Mouse (Mus musculus): Measurements from ENCODE around the gene Eif2d. TPM values are rescaled to one million over a fixed set of nuclear protein-coding genes. Genes with fewer than 3 reads are reported as not detected.

The Eif2d gene
- total RNA-seq, 2 experiments from 2014 or later = 38.8 to 39.2 TPM

DNA sequence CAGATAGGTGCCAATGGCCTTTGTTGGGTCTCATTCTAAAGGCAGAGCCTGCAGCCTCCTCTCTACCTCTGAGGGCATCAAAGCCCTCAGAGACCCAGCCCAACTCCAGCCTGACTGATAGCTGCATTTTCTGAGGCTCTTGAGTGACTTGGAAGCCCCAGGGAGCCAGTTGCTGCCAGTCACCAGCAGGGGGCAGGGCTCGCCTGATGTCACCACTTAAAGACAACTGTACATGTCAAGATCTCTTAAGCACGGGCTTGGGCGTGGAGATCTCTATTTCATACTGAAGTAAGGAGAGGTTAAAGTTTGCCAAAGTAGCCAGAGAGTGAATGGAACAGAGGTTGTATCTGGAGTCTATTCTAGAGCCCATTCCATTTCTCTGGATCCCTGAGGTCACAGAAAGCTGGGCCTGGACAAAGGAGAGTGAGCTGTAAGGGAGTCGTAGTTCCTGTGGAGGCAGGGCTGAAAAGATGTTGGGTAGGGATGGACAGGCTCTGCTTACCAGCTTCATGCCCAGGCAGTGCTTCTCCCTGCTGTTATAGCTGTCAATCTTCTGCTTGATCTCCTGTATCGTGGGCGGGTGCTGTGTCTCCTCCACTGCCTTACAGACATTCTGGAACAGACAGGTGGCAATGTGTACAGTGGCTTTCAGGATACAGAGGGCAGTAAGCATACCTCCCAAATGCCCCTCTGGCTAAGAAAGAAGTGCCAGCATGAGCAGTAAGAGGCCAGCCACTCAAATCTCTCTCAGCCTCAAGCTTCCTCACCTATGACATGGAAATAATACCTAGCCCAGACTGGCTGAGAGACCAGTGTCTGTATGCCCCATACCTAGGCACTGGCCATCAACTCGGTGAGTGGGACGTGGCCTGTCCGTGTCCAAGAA is 28.9 kb downstream of the Eif2d start:
- peak; percentile 78 to 88 for DNase-seq (ENCODE audit: low spot score in 2 of 2)

DNA sequence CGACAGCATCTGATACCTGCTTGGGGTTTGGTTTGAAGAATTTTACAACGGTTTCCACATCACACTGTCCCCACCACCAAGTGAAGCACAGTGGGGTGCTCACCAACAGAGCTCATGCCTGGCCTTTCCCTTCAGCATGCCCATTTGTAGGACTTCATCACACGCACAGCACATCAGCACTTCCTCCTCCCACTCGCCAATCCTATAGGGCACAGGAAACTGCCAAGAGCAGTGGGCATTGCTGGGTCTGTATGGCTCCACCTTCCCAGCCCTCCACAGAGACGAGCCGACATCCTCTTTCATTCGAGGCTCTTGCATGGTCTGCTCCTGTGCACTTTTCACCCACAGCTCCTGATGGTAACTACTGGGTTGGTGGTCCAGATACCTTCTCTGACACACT is 30.2 kb downstream of the Eif2d start:
- no peak for DNase-seq (ENCODE audit: low spot score in 2 of 2)

DNA sequence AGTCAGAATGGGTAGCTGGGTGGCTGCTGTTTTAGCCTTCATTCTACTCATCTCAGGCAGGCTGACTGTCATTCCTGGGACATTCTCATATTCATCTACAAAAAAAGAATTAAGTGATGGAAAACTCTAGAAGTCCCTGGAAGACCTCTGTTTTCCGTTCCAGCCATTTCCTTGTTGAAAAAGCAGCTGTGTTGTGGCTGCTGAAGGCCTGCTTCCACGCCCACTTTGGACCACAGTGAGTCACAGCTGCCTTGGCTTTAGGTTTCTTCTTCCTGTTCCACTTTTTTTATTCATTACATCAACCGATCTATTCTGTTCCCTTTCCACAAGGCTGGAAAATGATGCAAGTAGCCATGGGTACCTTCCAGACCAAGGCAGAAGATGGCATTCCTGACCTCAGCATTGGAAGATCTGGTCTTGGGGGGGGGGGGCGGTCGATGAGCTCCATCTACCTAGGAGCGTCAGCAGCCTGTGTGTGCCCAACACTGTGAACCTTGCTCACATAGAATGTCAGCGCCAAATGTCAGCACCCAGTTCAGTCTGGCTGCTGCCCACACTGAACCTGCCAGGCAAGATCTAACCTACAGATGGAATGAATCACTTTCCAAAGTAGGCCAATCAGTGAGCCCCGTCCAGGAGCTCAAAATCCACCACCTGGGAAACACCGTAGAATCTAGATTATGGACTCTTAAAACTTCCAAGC is 31.4 kb downstream of the Eif2d start:
- no peak for DNase-seq (ENCODE audit: low spot score in 2 of 2)

DNA sequence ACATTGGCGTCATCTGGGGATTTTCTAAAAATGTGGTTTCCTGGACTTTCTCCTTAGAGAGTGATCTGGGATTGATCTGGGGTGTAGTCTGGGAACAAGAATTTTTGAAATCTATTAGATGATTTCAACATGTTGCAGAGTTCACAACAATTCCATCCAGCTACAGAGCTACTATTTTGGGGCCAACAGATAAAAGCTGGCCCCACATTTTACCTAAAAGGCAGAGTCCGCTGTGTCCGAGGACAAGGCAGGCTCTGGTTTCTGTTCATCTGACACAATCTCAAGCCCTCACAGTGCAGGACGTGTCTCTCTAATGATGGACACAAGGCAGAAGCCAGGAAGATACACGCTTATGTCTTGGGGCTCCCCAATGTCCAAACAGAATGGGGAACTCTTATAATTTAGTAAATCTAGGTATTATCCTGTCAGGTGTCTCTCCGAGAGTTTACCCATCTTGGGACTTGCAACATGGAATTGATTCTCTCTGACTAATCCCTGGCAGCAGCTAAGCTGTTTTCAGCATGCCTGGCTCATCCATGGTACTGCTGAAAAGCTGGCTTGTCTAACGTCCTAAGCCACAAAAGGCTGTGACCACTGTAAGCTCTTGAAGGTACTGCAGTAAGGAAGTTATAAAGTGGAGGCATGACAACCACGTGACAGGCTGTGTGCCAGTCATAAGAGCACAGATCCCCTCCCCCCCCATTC is 32.1 kb downstream of the Eif2d start:
- no peak for DNase-seq (ENCODE audit: low spot score in 2 of 2)

DNA sequence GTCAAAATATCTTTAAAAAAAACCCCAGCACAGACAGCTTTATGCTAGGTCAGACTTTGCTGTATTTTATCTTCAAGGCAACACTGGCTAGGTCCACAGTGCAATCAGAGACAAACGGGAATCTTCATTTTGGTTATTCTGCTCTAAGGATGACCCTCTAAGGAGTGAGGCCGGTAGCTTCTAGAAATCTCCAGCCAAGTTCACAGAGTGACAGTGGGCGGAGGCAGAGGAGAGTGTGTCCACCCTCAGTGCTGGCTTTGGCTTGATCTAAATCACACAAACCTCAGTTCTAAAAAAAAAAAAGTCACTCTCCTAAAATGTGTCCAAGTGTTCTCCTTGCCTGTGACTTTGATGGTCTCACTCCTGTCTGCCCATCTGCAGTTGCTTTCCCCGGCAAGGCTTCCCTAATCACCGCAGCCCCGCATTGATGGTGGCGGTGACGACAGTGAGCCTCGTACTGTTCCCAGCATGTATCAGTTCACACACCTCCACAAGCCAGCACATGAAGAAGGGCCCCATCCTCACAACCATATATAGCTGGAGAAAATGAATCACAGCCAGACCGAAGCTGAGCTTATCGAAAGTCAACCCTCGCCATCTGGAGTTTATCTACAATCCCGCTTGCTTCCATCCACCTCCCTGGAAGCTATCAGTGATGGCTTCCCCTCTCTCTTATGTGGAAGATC is 33.0 kb downstream of the Eif2d start:
- no peak for DNase-seq (ENCODE audit: low spot score in 2 of 2)

DNA sequence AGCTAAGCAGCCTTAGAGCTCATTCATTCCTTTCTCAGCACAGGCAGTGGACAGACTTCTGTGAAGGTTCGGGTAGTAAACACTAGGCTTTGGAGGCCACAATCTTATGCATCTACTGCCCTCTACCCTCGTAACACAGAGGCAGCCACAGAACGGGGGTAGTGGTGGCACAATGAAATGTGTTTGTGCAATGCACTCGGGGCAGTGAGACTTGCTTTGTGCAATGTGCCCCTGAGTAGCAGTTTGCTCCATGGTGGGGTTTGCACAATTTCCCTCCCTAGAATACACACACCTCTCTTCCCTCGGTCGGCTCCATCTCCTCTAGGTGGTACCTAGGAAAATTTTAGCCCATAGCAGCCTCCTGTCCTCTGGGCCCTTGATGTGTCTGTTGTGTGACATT is 34.0 kb downstream of the Eif2d start:
- DNase-seq (ENCODE audit: low spot score in 2 of 2) = no peak

DNA sequence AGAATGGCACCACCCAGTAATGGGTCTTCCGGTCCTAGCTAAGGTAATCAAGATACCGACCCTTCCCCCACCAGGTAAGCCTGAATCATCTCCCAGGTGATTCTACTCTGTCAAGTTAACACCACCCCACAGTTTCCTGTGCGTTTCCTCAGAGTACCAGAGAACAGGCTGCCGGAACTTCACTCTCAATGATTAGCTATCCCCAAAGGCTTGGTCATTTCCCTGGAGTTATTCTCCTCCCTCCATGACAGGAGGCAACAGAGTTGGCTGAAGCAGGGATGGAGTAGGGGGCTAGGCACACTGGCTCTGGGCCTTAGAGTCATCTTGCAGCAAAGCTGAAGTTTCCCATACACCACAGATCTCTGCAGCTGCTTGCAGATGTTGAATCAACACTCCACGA is 34.9 kb downstream of the Eif2d start:
- DNase-seq (ENCODE audit: low spot score in 2 of 2) = no peak

DNA sequence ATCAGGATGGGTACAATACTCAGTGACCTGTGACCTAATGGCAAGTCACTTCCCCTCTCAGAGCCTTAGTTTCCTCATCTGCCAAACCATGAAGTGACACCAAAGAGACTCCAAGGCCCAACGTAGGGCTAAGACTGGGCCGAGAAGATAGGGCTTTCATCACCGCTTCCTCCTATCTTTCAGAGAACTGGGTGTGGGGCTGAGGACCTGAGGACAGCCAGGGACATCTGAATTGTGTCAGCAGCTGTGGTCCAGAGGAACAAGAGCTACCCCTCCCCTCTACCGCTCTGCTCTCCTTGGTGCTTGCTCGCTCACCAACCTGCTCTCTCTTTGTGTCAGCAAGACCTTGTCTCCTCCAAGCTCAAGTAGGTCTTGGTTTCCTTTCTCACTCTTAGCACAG is 35.7 kb downstream of the Eif2d start:
- no peak for DNase-seq (ENCODE audit: low spot score in 2 of 2)

DNA sequence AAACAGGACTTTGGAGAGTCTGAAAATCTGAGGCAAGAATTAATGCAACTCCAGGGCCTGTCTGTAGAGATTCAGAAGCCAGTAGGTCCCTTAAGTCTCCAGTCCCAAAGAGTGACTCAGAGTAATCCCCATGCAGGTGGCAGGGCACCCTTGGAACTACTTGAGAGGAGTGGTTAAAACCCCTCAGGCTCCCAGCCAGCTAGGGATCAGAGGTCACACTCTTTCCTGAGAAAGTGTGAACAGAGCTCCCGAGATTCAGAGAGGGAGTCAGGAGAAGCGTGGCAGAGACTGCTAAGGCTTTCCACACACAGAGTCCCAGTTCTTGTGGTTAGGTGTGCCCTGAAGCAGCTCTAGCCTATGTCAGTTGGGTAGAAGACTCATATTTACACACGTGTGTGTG is 40.8 kb downstream of the Eif2d start:
- DNase-seq (ENCODE audit: low spot score in 2 of 2) = no peak

DNA sequence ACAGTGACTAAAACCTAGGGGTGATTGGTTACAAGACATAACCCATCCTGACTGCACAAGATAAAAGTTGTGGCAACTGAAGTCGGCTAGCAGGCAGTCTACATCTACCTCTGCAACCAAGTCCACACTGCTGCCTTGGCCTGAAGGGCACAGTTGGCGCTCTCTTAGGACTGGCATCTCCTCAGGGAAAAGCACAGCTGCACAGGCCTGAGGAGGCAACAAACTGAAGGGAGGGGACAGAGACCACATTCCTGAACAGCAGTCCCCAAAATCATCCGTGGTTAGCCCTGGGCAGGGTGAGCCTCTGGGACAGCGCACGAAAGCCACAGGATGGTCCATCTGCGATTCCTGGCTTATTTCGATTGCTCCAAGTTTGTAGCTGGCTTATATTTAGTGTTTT is 42.7 kb downstream of the Eif2d start:
- no peak for DNase-seq (ENCODE audit: low spot score in 2 of 2)

DNA sequence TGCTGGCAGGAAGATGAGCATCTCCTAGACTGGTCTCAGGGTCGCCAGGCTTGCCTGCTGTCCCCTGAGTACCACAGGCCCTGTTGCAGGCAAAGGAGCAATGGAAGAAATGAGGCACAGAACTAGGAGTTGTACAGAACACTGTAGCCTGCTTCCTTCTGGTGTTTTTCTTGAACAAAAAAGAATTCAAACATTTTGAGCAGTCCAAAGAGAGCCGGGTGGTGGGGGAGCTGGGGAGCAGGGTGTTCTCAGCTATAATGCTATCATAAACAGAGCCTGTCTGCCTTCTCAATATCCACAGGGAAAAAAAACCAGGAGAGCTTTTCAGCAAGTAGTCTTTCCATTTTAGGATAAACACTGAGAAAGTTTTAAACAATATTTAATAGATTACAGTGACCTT is 43.1 kb downstream of the Eif2d start:
- no peak for DNase-seq (ENCODE audit: low spot score in 2 of 2)

DNA sequence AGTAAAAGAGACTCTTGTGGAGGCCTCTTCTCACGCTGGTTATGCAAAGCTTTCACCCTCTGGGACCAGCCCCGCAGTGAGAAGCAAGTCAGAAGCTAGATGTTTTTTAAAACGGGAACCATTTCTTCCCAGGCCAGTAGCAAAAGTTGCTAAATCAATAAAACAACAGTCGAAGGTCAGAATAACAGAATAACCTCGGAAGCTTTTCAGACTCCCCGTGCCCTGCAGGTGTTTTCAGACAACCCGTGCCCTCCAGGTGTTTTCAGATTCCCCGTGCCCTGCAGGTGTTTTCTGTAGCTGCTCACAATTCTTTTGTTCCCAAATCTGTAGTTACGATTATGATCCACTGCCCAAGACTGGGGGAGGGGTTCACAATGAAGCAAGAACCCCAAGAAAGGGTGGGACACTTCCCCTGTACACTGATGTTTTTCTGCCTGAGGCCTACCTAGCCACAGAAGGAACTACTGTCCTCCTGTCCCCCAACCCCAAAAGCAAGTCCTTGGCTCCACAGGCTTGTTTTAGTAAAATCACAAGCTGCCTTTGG is 45.5 kb downstream of the Eif2d start:
- no peak for DNase-seq (ENCODE audit: low spot score in 2 of 2)

DNA sequence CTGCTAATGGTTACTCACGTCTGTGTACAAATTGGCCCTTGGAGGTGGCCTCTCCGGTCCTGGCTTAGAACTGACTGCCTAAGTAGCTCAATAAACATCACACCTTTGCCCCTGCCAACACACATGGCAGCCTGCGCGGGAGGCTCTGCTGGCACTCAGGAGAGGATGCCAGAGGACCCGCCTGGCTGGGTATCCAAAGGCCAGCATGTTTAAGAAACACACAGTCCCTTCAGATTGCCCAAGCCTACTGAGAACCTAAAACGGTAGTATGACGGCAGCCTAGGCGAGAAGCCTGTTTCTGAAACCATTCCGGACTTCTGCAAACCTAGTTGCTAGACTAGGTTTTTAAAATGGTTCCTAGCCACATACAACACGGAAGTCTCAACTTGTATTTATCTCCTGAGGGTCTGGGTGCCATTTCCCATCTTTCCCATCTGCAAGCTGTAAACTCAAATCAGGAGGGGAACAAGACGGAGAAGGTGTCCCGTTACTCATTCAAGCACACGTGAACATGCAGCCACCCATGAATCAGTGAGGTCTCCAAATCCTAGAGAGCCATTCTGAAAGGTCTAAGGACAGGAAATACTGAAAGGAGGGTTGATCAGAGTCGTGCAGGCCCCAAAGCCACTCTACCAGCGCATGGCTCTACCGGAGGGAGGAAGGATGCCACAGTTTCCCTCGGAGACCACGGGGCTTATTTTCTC is 46.3 kb downstream of the Eif2d start:
- no peak for DNase-seq (ENCODE audit: low spot score in 2 of 2)

DNA sequence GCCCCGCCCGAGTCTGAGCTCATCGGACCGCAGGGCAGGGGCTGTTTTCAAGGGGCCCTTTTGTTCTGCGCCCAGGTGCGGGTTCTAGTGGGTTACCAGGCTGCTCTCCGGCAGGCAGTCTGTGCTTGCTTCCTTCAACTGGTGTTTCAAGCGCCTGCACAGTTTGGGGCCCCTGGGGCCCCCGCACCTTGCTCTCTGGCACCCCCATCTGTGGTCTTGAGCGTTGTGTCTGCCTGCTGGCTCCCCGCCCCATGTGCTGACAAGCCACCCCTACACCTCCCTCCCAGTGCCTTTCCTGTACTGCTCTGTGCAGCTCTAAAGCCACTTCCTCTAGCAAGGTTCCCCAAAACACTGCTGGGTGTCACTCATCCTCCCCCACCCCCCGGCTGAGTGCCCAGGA is 47.0 kb downstream of the Eif2d start:
- peak in 1 of 2 experiments; percentile 50 for DNase-seq (ENCODE audit: low spot score in 2 of 2)

DNA sequence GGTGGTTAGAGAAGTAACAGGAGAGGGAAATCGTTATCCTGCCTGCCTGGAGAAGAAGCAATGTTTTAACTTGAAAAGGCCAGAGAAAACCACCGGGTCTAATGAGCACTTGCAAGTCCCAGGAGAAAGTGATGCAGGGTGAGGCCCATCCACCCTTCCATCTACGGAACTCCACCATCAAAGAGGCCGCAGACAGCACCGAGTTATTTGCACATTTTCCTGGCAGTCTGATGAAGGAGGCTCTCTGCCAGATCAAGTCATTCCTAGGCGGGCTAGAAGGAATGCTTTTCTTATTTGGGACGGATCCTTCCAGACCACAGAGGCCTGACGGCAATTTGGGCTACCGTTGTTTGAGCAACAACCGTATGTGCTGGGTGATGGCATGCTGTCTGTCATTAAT is 47.6 kb downstream of the Eif2d start:
- DNase-seq (ENCODE audit: low spot score in 2 of 2) = no peak

DNA sequence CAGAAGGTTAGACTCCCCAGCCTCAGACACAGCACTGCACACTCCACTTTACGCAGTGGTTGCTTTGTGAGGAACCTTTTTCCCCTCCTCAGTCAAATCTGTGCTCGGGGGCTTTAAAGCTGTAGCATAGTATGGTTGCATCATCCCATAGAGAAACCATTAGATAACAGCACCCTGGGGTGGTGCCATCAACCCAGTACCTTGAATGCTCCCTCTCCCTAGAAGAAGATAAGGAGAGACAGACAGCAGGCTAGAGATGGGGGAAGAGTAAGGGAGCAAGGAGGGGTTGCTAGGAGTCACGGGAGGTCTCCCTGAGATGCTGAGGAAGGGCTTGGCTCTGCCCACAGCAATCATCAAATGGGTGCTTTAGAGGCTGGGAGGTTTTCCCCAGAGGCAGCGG is 48.4 kb downstream of the Eif2d start:
- no peak for DNase-seq (ENCODE audit: low spot score in 2 of 2)

DNA sequence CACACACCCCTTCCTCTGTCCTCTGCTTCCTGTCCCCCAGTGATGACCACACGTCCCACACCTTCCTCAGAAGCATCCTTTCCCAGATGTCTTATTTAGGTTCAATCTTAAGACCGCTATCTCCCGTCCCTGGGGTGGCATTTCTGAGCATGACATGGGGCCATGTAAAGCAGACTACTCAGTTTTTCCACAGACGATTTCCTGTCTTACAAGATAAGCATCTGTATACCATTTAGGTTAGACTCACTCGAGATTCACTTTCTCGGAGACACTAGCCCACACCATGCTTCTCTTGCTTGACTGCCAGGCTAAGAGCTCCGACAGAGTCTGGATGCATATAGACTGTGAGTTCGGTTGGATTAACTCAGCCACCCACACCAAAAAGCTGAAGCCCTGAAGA is 51.5 kb downstream of the Eif2d start:
- no peak for DNase-seq (ENCODE audit: low spot score in 2 of 2)

DNA sequence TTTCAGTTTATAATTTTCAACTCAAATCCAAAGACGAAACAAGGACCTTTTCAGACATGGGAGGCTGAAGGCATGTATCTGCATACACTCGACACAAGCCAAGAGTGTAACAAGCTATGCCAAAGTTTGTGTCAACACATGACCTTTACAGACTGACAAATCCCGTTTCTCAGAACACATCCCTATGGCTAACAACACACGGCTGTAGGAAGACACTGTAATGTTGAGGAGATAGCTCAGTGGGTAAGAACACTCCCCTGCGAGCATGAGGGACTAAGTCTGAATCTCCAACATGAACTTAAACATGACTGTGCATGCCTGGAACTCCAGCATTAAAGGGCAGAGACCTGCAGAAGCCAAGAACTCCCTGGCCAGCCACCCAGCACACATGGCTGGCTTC is 53.4 kb downstream of the Eif2d start:
- DNase-seq (ENCODE audit: low spot score in 2 of 2) = no peak

DNA sequence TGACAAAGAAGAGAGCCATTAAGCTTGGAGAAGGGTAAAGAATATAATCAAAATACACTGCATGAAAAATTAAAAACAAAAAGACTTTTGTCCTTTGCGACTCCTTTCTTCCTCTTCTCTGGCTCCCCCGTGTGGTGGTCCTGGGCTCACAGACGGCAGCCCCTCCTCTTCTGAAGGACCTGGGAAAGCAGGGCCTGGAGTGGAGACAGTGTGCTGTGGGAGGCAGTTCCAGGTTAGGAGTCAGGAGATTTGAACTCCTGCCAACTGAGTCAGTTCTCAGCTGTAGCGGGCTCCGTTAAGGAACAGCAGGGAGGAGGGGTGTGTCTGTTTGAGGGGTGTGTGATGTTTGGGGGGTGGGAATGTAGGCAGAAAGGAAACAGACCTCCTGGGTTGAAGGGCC is 54.5 kb downstream of the Eif2d start:
- DNase-seq (ENCODE audit: low spot score in 2 of 2) = peak; percentile 50 to 60

DNA sequence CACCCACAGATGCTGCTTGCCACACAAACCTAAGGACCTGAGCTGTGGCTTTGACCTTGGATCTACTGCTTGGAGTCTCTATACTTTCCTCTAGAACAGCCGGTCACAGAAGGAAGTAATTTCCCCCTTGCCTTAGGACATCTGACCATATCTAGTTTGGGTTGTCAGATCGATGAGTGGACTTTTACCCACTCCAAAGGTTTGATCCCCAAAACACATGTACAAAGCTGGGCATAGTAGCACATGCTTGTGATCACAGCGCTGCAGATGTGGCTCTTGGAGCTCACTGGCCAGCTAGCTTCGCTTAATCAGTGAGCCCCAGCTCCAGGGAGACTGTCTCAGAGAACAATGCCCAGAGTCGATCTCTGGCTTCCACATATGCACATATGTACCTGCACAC is 55.1 kb downstream of the Eif2d start:
- no peak for DNase-seq (ENCODE audit: low spot score in 2 of 2)

DNA sequence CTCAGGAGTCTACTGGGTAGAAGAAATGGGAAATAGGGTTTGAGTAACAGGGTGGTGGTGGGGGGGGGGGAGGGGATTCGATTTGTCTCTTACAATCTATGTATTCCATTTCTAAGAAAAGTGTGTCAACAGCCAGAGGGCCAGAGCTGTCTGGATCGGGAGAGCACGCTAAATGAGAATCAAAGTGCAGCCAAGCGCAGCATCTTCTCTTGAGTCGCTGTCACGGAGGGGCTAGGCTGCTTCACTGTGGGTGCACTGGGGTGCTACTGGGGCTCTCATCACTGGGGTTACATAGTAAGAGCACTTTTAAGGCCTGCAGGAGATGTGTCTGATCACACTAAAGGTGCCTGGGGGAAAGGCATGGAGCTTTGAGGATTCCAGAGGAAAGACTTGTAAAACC is 55.8 kb downstream of the Eif2d start:
- no peak for DNase-seq (ENCODE audit: low spot score in 2 of 2)
